In the genomic region with DNA sequence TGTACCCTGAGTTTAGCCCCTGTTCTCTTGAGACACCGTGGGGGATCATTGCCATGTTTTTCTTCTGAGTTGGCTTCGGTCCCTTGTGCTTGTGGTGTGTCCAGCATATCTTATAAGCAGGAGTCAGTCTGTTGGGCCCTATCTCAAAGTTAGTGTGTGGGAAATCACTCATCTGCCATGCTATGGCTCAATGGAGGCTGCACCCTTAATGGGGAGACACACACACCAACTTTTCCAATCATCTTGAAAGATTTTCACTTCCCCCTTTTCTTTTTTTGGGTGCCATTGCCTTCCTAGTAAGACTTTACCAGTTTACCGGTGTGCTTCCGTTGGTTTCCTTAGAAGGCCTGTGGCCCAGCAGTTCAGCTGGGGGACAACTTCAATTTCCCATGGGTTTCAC, we compare ENCODE assay signal across 26 mouse cellular contexts.
DNase-seq lines count a peak whose midpoint lies in the region; ATAC-seq and TF ChIP-seq lines count a peak whose summit lies in the region.
"Had no signal": no experiment of that assay in that cellular context is flagged by ENCODE, and none has a peak within 500 bp of the region (broad histone marks: within the 10 kb centered on the region; RNA-seq: fewer than 3 reads in every experiment).

No protein-coding gene starts in this region.

- no peaks in the 10 kb centered on the region for H3K9me3 ChIP-seq in CH12.LX (replicated peaks; ENCODE audit: low read length)
- no peaks in the 10 kb centered on the region for H3K9me3 ChIP-seq in hindbrain, embryonic 10.5 days
- H3K9me3 ChIP-seq: forebrain, embryonic 13.5 days; heart, embryonic 12.5 days; heart, embryonic 15.5 days; hindbrain, embryonic 12.5 days; hindbrain, embryonic 15.5 days had no signal

- no peaks in the 10 kb centered on the region for H3K27me3 ChIP-seq in CH12.LX (replicated peaks)
- H3K27me3 ChIP-seq in splenic B cell, adult 2 months (ENCODE audit: control insufficient read depth, insufficient read depth, low read length, poor library complexity, severe bottlenecking), result no peaks in the 10 kb centered on the region
- no peaks in the 10 kb centered on the region for H3K27me3 ChIP-seq in hindbrain, embryonic 10.5 days (ENCODE audit: insufficient read depth, poor library complexity, severe bottlenecking)
- H3K27me3 ChIP-seq: forebrain, embryonic 13.5 days; heart, embryonic 12.5 days; heart, embryonic 15.5 days; hindbrain, embryonic 12.5 days; hindbrain, embryonic 15.5 days; Patski had no signal

- TF ChIP-seq RAD21 in CH12.LX (IDR thresholded peaks at IDR 0.05; ENCODE audit: low read depth, low read length), result no peak

- TF ChIP-seq EP300 in CH12.LX (IDR thresholded peaks at IDR 0.05; ENCODE audit: low read length), result peak; percentile 84

- no peak for TF ChIP-seq CTCF in CH12.LX (conservative IDR thresholded peaks at IDR 0.05 in 1 of 2, IDR thresholded peaks at IDR 0.05 in 1 of 2; ENCODE audit: low read depth in 2 of 2, low read length in 2 of 2)

- no peak overlapping the region for H3K4me3 ChIP-seq in CH12.LX (replicated peaks in 1 of 3; ENCODE audit: low read depth in 2 of 3, low read length in 2 of 3, poor library complexity in 1 of 3)
- H3K4me3 ChIP-seq in hindbrain, embryonic 10.5 days, result no peak overlapping the region
- H3K4me3 ChIP-seq: forebrain, embryonic 10.5 days; forebrain, embryonic 13.5 days; heart, embryonic 12.5 days; heart, embryonic 15.5 days; hindbrain, embryonic 12.5 days; hindbrain, embryonic 15.5 days had no signal

- in situ Hi-C loops in CH12.LX (cut with MboI; ENCODE audit: low pct_ligation_motif_present, low pct_unique_long_range_greater_than_20kb, low sequenced_read_pairs), result no loop called here

- H3K27ac ChIP-seq in CH12.LX (ENCODE audit: insufficient read depth, low read depth), result peak overlapping the region; percentile 22; the same call in 1 of the 2 replicates
- no peak overlapping the region for H3K27ac ChIP-seq in hindbrain, embryonic 10.5 days
- H3K27ac ChIP-seq: forebrain, embryonic 10.5 days; forebrain, embryonic 13.5 days; heart, embryonic 15.5 days; hindbrain, embryonic 12.5 days; hindbrain, embryonic 15.5 days had no signal

- 91% methylated on average over 4 of the region's 4 CpGs for WGBS in hindbrain, embryonic 10.5 days

- no peaks in the 10 kb centered on the region for H3K36me3 ChIP-seq in CH12.LX (replicated peaks in 1 of 2; ENCODE audit: control insufficient read depth in 1 of 2, insufficient read depth in 1 of 2, low read length in 1 of 2)
- H3K36me3 ChIP-seq in splenic B cell, adult 2 months (ENCODE audit: control insufficient read depth, insufficient read depth, low read length, poor library complexity, severe bottlenecking), result no peaks in the 10 kb centered on the region
- H3K36me3 ChIP-seq in hindbrain, embryonic 10.5 days, result no peaks in the 10 kb centered on the region
- H3K36me3 ChIP-seq: forebrain, embryonic 10.5 days; G1E; heart, embryonic 12.5 days; heart, embryonic 15.5 days; hindbrain, embryonic 12.5 days; hindbrain, embryonic 15.5 days had no signal

- DNase-seq in spleen, adult 18-20 months, result peak; percentile 15 to 18
- no peak for DNase-seq in spleen, postnatal 14 days (ENCODE audit: low spot score in 2 of 2)
- peak; percentile 59 for DNase-seq in CH12.LX (ENCODE audit: extremely low read depth)
- DNase-seq in splenic B cell, adult 2 months (ENCODE audit: low read depth, low spot score), result peak; percentile 71
- no peak for DNase-seq in layer of hippocampus, postnatal 10 days (ENCODE audit: low spot score in 2 of 2)
- DNase-seq in hindbrain, embryonic 10.5 days (ENCODE audit: low spot score), result no peak
- DNase-seq: adrenal gland, postnatal 10 days; adrenal gland, postnatal 36 days; cerebellum, adult 18-20 months; cerebellum, adult 9-10 months; cerebellum, postnatal 14 days; gastrocnemius, postnatal 10 days; gastrocnemius, postnatal 36 days; heart, adult 18-20 months; heart, postnatal 10 days; heart, postnatal 4 days had no signal

- no peak overlapping the region for H3K9ac ChIP-seq in CH12.LX (ENCODE audit: insufficient read depth, low read depth)
- H3K9ac ChIP-seq: forebrain, embryonic 13.5 days; heart, embryonic 12.5 days; heart, embryonic 15.5 days; hindbrain, embryonic 12.5 days; hindbrain, embryonic 15.5 days had no signal

- ATAC-seq in megakaryocyte progenitor cell, adult 5-6 weeks (replicated peaks; ENCODE audit: poor library complexity), result 0 out of 2 replicates have a peak, but pooled peaks have one; percentile 20
- ATAC-seq: forebrain, embryonic 13.5 days; forebrain, embryonic 16.5 days; Patski had no signal

- TF ChIP-seq POLR2A in CH12.LX (IDR thresholded peaks at IDR 0.05; ENCODE audit: low read depth, low read length), result no peak

- no peaks in the 10 kb centered on the region for H3K79me2 ChIP-seq in CH12.LX (replicated peaks; ENCODE audit: control insufficient read depth, extremely low read depth, insufficient read depth, poor library complexity, severe bottlenecking)

- peaks cover 8 to 30% of the 10 kb centered on the region in 2 experiments for H3K4me1 ChIP-seq in CH12.LX (ENCODE audit: control insufficient read depth in 1 of 2, insufficient read depth in 2 of 2)
- H3K4me1 ChIP-seq in hindbrain, embryonic 10.5 days (replicated peaks), result no peaks in the 10 kb centered on the region
- H3K4me1 ChIP-seq: forebrain, embryonic 10.5 days; forebrain, embryonic 13.5 days; heart, embryonic 12.5 days; heart, embryonic 15.5 days; hindbrain, embryonic 12.5 days; hindbrain, embryonic 15.5 days had no signal

- no peak overlapping the region for H3K4me2 ChIP-seq in CH12.LX (ENCODE audit: insufficient read depth, low read depth, poor library complexity, severe bottlenecking)
- H3K4me2 ChIP-seq: forebrain, embryonic 13.5 days; heart, embryonic 12.5 days; heart, embryonic 15.5 days; hindbrain, embryonic 12.5 days; hindbrain, embryonic 15.5 days had no signal

- dilution Hi-C loops in CH12.LX (cut with MboI; ENCODE audit: extremely low pct_ligation_motif_present, extremely low pct_unique_long_range_greater_than_20kb, low sequenced_read_pairs), result no loop called here

TF ChIP-seq in CH12.LX, 34 proteins besides CTCF, POLR2A, EP300 and RAD21:
- TF ChIP-seq TCF12 (IDR thresholded peaks at IDR 0.05; ENCODE audit: low read depth, low read length) (peak; percentile 45; the same call in 1 of the 2 replicates), MAX (IDR thresholded peaks at IDR 0.05; ENCODE audit: low read length) (0 out of 2 replicates have a peak, but pooled peaks have one; percentile 20), SIN3A (IDR thresholded peaks at IDR 0.05; ENCODE audit: low read length) (0 out of 2 replicates have a peak, but pooled peaks have one; percentile 8), NELFE (IDR thresholded peaks at IDR 0.05; ENCODE audit: low read depth, low read length) (no peak), KAT2A (IDR thresholded peaks at IDR 0.05; ENCODE audit: insufficient replicate concordance, low read length) (0 out of 2 replicates have a peak, but pooled peaks have one; percentile 39), MAFK (IDR thresholded peaks at IDR 0.05; ENCODE audit: insufficient replicate concordance, low read length) (0 out of 2 replicates have a peak, but pooled peaks have one; percentile 22), BHLHE40 (IDR thresholded peaks at IDR 0.05; ENCODE audit: low read depth, low read length) (0 out of 2 replicates have a peak, but pooled peaks have one; percentile 50), NRF1 (IDR thresholded peaks at IDR 0.05; ENCODE audit: low read depth, low read length) (no peak), ETS1 (conservative IDR thresholded peaks at IDR 0.05; ENCODE audit: low read depth, low read length) (peak; percentile 73), IRF4 (IDR thresholded peaks at IDR 0.05; ENCODE audit: low read depth, low read length) (peak; percentile 81; the same call in 1 of the 2 replicates), JUND (conservative IDR thresholded peaks at IDR 0.05; ENCODE audit: low read depth, low read length) (no peak), MEF2A (IDR thresholded peaks at IDR 0.05; ENCODE audit: borderline replicate concordance, low read depth, low read length) (peak; percentile 91)

Comparison
In these comparisons a context has a peak if more than half of its experiments do, and no peak if none do; other contexts are left out.
1. DNase-seq: peak in spleen, adult 18-20 months (2 of 2), CH12.LX (single experiment) and splenic B cell, adult 2 months (single experiment); none in spleen, postnatal 14 days (0 of 2), layer of hippocampus, postnatal 10 days (0 of 2) and hindbrain, embryonic 10.5 days (single experiment).